Mouse (Mus musculus) fat pad, adult 2 months (tissue): ENCODE results near the gene Slc16a10.
A peak's percentile ranks its signal among the peaks of the same experiment; 100 is the strongest.
"Not testable (repeated sequence)": the region's sequence is repeated elsewhere in the genome, so short reads cannot be mapped to it uniquely, and the experiment has no call there.

Source experiments
- DNase-seq: peaks from one replicate; pipeline ENCODE4 v3.0.0-alpha.2; 2011; ENCODE audit warnings: low read depth, low spot score; ENCODE audit errors: extremely low read depth

Gene Slc16a10

GRCm38 (mm10) chr10:40034956-40035355 is 107.1 kb downstream of the Slc16a10 start:
- DNase-seq: no peak

GRCm38 (mm10) chr10:40032897-40033296 is 109.2 kb downstream of the Slc16a10 start:
- DNase-seq: peak; percentile 58

- no peak for DNase-seq
These were observed 111.3 kb downstream of the Slc16a10 start for GRCm38 (mm10) chr10:40030716-40031115.

GRCm38 (mm10) chr10:40029610-40030009 is 112.4 kb downstream of the Slc16a10 start:
- no peak for DNase-seq

- no peak for DNase-seq
These were observed 114.0 kb downstream of the Slc16a10 start for GRCm38 (mm10) chr10:40028091-40028490.

GRCm38 (mm10) chr10:40026546-40026945 is 115.5 kb downstream of the Slc16a10 start:
- DNase-seq: no peak

- DNase-seq: no peak
These were observed 116.5 kb downstream of the Slc16a10 start for GRCm38 (mm10) chr10:40025560-40025959.

- DNase-seq: no peak
These were observed 117.3 kb downstream of the Slc16a10 start, which contains the start of gene Mfsd4b1 for GRCm38 (mm10) chr10:40024554-40025428. TSS of gene Mfsd4b1 (minus strand) at chr10:40025268.

- DNase-seq: no peak
These were observed 121.7 kb downstream of the Slc16a10 start for GRCm38 (mm10) chr10:40020401-40020800.

GRCm38 (mm10) chr10:40019492-40019891 is 122.6 kb downstream of the Slc16a10 start:
- no peak for DNase-seq

- DNase-seq: no peak
These were observed 123.7 kb downstream of the Slc16a10 start for GRCm38 (mm10) chr10:40018261-40018860.

GRCm38 (mm10) chr10:40009591-40009990 is 132.5 kb downstream of the Slc16a10 start:
- no peak for DNase-seq

GRCm38 (mm10) chr10:40008847-40009246 is 133.2 kb downstream of the Slc16a10 start:
- not testable (repeated sequence) for DNase-seq

- no peak for DNase-seq
These were observed 134.1 kb downstream of the Slc16a10 start for GRCm38 (mm10) chr10:40007953-40008352.

GRCm38 (mm10) chr10:40006963-40007362 is 135.1 kb downstream of the Slc16a10 start:
- no peak for DNase-seq

GRCm38 (mm10) chr10:40000746-40001145 is 141.3 kb downstream of the Slc16a10 start:
- DNase-seq: peak; percentile 90

- DNase-seq: no peak
These were observed 150.9 kb downstream of the Slc16a10 start for GRCm38 (mm10) chr10:39991155-39991554.

- no peak for DNase-seq
These were observed 155.6 kb downstream of the Slc16a10 start, which contains the start of gene Mfsd4b5 for GRCm38 (mm10) chr10:39986466-39986865. TSS of gene Mfsd4b5 (minus strand) at chr10:39986646.
